Mouse (Mus musculus) stomach, postnatal 0 days (tissue): ENCODE data around the gene Adgrf5. TPM values are rescaled to one million over a fixed set of nuclear protein-coding genes. Genes with fewer than 3 reads are reported as not detected.

Source experiments
- ATAC-seq: fragments of 200-750 bp; cut with Nextera tagmentation; 2 replicates; pipeline ENCODE4 v1.8.0; 2017; ENCODE audit not compliant: low FRiP score, low TSS enrichment
- DNase-seq: peaks from one replicate; pipeline ENCODE4 v3.0.0-alpha.2; 2016; ENCODE audit warnings: low spot score
- H3K27ac ChIP-seq: fragments of 300-500 bp; sonication (generic); replicated peaks from 2 replicates; pipeline ENCODE4 v1.5.1; 2014; ENCODE audit warnings: mild to moderate bottlenecking, control low read depth
- H3K27me3 ChIP-seq: fragments of 300-500 bp; sonication (generic); 2 replicates; pipeline ENCODE4 v1.6.1; 2014; ENCODE audit warnings: low read length; ENCODE audit not compliant: control insufficient read depth, insufficient read depth
- H3K36me3 ChIP-seq: fragments of 300-500 bp; sonication (generic); 2 replicates; pipeline ENCODE4 v1.6.1; 2014; ENCODE audit warnings: low read length, mixed read lengths; ENCODE audit not compliant: control insufficient read depth, insufficient read depth
- H3K4me1 ChIP-seq: fragments of 300-500 bp; sonication (generic); replicated peaks from 2 replicates; pipeline ENCODE4 v1.6.1; 2014; ENCODE audit warnings: antibody characterized with exemption; ENCODE audit not compliant: control insufficient read depth, insufficient read depth
- H3K4me2 ChIP-seq: fragments of 300-500 bp; sonication (generic); replicated peaks from 2 replicates; pipeline ENCODE4 v1.6.1; 2014; ENCODE audit warnings: low read depth, mild to moderate bottlenecking, control low read depth, moderate library complexity
- H3K4me3 ChIP-seq: fragments of 300-500 bp; sonication (generic); 2 replicates; pipeline ENCODE4 v1.5.1; 2014; ENCODE audit warnings: low read depth, low read length, control low read depth
- H3K9ac ChIP-seq: fragments of 300-500 bp; sonication (generic); 2 replicates; pipeline ENCODE4 v1.6.1; 2014; ENCODE audit warnings: mild to moderate bottlenecking, low read length, control low read depth, mixed read lengths
- H3K9me3 ChIP-seq: fragments of 300-500 bp; sonication (generic); 2 replicates; pipeline ENCODE4 v1.6.1; 2016; ENCODE audit warnings: low read length; ENCODE audit not compliant: control insufficient read depth
- CTCF ChIP-seq: IDR thresholded peaks from 2 replicates; pipeline ENCODE4 v1.5.1; 2016; ENCODE audit warnings: antibody characterized with exemption, low read depth, mild to moderate bottlenecking, moderate library complexity
- EP300 ChIP-seq: optimal IDR thresholded peaks from 2 replicates; pipeline ENCODE3; 2016; ENCODE audit warnings: antibody characterized with exemption
- WGBS: fragments of 180-500 bp; shearing (Covaris S2); extraction: QIAGEN DNeasy Blood & Tissue Kit; methylation state at CpG from one replicate; pipeline ENCODE4 v1.1.7; 2014; 5-methylcytosine and 5-hydroxymethylcytosine counted together
- polyA plus RNA-seq: library from polyadenylated mRNA; unstranded; fragments of >200 nt; fragmentation: Nextera tagmentation; extraction: Ambion mirVana; gene quantifications from 2 replicates; pipeline ENCODE4 v1.2.1, GENCODE M21; 2015

Gene Adgrf5
- polyA plus RNA-seq, 1 experiment from 2014 or later, result 3.6 TPM

DNA sequence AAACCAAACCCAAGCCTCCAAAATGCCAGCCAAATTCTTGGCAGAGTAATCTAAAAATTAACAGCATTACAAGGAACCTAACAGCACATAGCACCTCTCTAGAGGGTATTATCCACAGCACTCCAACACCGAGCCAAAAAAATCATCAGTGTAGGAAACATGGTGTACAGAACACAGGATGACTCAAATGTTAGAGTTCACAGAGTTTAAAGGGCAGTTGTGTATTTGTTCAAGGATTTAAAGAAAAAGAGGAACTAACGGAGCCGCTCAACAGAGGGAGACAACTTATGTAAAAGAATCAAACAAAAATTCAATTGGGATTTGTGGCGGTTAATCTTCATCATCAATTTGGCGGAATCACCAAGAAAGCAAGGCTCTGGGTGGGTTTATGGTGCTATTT is 135.3 kb downstream of the Adgrf5 start:
- Histone ChIP-seq H3K4me2 (no peak overlapping the region), H3K27me3 (no peaks in the 10 kb centered on the region), H3K4me1 (no peaks in the 10 kb centered on the region), H3K9ac (no peak overlapping the region), H3K4me3 (no peak overlapping the region), H3K36me3 (no peaks in the 10 kb centered on the region), H3K9me3 (no peaks in the 10 kb centered on the region), H3K27ac (no peak overlapping the region)
- no peak for ATAC-seq
- no peak for TF ChIP-seq CTCF
- TF ChIP-seq EP300, result no peak
- DNase-seq, result no peak
- 63% methylated on average over 5 of the region's 5 CpGs for WGBS

DNA sequence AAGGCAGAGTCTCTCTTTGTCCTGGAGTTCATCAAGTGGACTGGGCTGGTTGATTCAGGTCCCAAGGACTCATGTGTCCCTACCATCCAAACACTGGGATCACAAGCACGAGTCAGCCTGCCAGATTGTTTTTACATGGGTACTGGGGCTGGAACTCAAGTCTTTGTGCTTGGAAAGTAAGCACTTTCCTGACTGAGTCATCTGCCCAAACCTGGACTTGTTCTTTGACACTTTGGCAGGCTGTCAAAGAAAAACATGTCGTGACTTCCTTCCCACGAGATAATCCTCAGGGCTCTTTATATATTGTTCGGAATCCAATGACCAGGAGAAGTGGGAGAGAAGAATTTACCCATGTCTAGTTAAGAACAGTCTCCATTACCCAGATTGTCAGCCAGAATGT is 137.3 kb downstream of the Adgrf5 start:
- Histone ChIP-seq H3K4me1 (no peaks in the 10 kb centered on the region), H3K4me2 (no peak overlapping the region), H3K27ac (no peak overlapping the region), H3K36me3 (no peaks in the 10 kb centered on the region), H3K4me3 (no peak overlapping the region), H3K27me3 (no peaks in the 10 kb centered on the region), H3K9me3 (no peaks in the 10 kb centered on the region), H3K9ac (no peak overlapping the region)
- DNase-seq (no peak), ATAC-seq (no peak)
- 47% methylated on average over 4 of the region's 4 CpGs for WGBS
- no peak for TF ChIP-seq EP300

GRCm38 (mm10) chr17:43500513-43500912 is 140.3 kb downstream of the Adgrf5 start:
- Histone ChIP-seq H3K9me3 (no peaks in the 10 kb centered on the region), H3K27ac (no peak overlapping the region), H3K4me3 (no peak overlapping the region), H3K36me3 (no peaks in the 10 kb centered on the region), H3K4me2 (no peak overlapping the region), H3K4me1 (no peaks in the 10 kb centered on the region), H3K9ac (no peak overlapping the region), H3K27me3 (no peaks in the 10 kb centered on the region)
- TF ChIP-seq EP300 (no peak), CTCF (no peak)
- WGBS, result 91% methylated on average over 1 of the region's 1 CpGs
- DNase-seq, result no peak
- ATAC-seq, result no peak

DNA sequence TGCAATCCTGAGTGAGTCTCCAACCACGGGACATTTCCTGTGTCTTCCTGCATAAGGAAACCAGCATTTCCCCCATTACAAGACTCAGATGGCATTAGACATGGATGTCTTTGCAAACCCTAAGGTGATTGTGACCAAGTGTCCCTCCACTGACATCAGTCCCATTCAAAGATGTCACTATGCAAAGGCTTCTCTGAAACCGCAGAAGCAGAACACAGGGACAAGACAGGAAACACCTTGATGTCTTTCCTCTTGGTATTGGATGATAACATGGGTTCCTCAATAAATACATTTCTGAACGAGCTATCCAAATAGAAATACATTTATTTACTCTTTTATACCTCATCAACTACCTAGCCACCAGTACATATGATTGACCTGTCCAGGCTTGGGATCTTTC is 141.0 kb downstream of the Adgrf5 start:
- WGBS, result 75% methylated on average over 3 of the region's 3 CpGs
- no peak overlapping the region for H3K27ac ChIP-seq
- H3K9ac ChIP-seq, result no peak overlapping the region
- H3K27me3 ChIP-seq, result no peaks in the 10 kb centered on the region
- no peaks in the 10 kb centered on the region for H3K36me3 ChIP-seq
- no peak overlapping the region for H3K4me2 ChIP-seq
- DNase-seq (no peak), ATAC-seq (no peak)
- TF ChIP-seq CTCF (no peak), EP300 (no peak)
- H3K4me3 ChIP-seq, result no peak overlapping the region
- H3K9me3 ChIP-seq, result no peaks in the 10 kb centered on the region
- H3K4me1 ChIP-seq, result no peaks in the 10 kb centered on the region

GRCm38 (mm10) chr17:43501631-43502030 is 141.4 kb downstream of the Adgrf5 start:
- H3K4me3 ChIP-seq, result no peak overlapping the region
- no peaks in the 10 kb centered on the region for H3K36me3 ChIP-seq
- no peak overlapping the region for H3K9ac ChIP-seq
- H3K27me3 ChIP-seq, result no peaks in the 10 kb centered on the region
- H3K27ac ChIP-seq, result no peak overlapping the region
- DNase-seq, result no peak
- H3K4me1 ChIP-seq, result no peaks in the 10 kb centered on the region
- ATAC-seq, result no peak
- no peak for TF ChIP-seq EP300
- no peak for TF ChIP-seq CTCF
- 94% methylated on average over 5 of the region's 5 CpGs for WGBS
- no peaks in the 10 kb centered on the region for H3K9me3 ChIP-seq
- no peak overlapping the region for H3K4me2 ChIP-seq

DNA sequence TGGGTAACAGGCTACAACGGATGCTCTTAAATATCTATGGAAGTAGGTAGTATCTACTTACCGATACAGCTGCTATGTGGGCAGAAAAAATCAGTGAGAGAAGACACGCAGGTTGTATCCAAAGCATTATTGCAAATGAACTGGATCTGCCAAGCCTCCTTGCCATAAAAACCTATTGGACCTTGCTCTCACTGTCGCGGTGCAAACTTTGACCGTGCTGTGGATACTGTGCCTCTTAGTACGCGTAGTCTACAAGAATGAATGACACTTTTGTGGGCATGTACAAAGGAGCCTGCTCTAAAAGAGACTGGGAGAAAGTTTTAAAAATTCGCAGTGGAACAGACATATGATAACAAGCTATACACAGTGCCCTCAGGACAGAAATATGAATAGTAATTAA is 142.3 kb downstream of the Adgrf5 start, which contains the start of gene Mep1a:
Mep1a (minus strand) TSS at position 221 of the 400 bp plus-strand sequence.
- H3K36me3 ChIP-seq, result no peaks in the 10 kb centered on the region
- DNase-seq, result no peak
- H3K9ac ChIP-seq, result no peak within 1 kb of the TSS
- H3K4me1 ChIP-seq, result no peaks in the 10 kb centered on the region
- TF ChIP-seq EP300, result no peak
- TF ChIP-seq CTCF, result no peak
- 87% methylated on average over 9 of the region's 9 CpGs for WGBS
- H3K9me3 ChIP-seq, result no peaks in the 10 kb centered on the region
- H3K27me3 ChIP-seq, result no peaks in the 10 kb centered on the region
- no peak within 1 kb of the TSS for H3K4me3 ChIP-seq
- ATAC-seq, result no peak
- no peak within 1 kb of the TSS for H3K27ac ChIP-seq
- no peak within 1 kb of the TSS for H3K4me2 ChIP-seq
